Mouse (Mus musculus): ENCODE measurements at regions not wholly inside any gene's neighbourhood (a gene's known extent, or its start where the extent isn't known, plus 50 kb on each side); places are given as distances from the start of the nearest gene placed in this dataset.

DNA sequence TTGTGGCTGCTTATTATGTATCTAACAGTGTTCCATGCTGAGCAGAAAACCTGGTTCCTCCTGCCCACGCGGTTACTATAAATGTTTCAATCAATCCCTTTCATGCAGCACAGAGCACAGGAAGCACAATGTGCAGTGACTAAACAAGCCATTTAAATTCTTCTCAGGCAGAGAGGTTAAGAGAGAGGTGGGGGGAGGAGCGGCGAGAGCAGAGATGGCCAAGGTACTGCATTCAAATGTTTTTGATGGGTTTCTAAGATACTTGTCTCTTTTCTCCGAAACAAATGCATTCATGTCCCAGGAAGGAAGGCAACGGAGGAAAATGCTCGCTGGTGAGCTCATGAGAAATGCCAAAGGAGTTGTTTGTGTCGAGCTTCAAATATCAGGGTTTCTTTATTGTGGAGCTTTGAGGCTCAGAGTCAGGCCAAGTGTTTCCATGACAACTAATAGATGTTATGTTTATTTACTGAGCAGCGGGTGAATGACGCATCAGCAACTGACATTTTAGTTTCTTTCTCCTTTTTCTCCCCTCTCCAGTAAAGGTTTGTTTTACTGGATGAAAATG lies 122.8 kb upstream of the Npvf start:
- TF ChIP-seq POLR2A (IDR thresholded peaks at IDR 0.05; ENCODE audit: borderline replicate concordance, extremely low read depth, insufficient read depth, insufficient read length) = no peak
- 8% methylated on average over 10 of the region's 10 CpGs for WGBS
- Histone ChIP-seq H3K4me3 (replicated peaks; ENCODE audit: low read length) (no peak overlapping the region), H3K4me2 (replicated peaks; ENCODE audit: low read depth, low read length, severe bottlenecking) (peak overlapping the region; percentile 31), H3K9ac (ENCODE audit: low read depth, low read length, severe bottlenecking) (no peak overlapping the region), H3K9me3 (ENCODE audit: control insufficient read depth, low read length) (no peaks in the 10 kb centered on the region), H3K4me1 (ENCODE audit: control insufficient read depth, insufficient read depth, low read length) (peaks cover 21% of the 10 kb centered on the region), H3K27ac (replicated peaks; ENCODE audit: low read depth, low read length) (0 out of 2 replicates have a peak overlapping the region, but pooled peaks have one; percentile 35), H3K36me3 (ENCODE audit: control insufficient read depth, insufficient read depth, low read length) (no peaks in the 10 kb centered on the region), H3K27me3 (ENCODE audit: control insufficient read depth, insufficient read depth, low read length) (no peaks in the 10 kb centered on the region)
- DNase-seq (ENCODE audit: low spot score) (peak; percentile 62), ATAC-seq (ENCODE audit: low FRiP score, low read depth) (peak; percentile 42; the same call in 1 of the 2 replicates)

DNA sequence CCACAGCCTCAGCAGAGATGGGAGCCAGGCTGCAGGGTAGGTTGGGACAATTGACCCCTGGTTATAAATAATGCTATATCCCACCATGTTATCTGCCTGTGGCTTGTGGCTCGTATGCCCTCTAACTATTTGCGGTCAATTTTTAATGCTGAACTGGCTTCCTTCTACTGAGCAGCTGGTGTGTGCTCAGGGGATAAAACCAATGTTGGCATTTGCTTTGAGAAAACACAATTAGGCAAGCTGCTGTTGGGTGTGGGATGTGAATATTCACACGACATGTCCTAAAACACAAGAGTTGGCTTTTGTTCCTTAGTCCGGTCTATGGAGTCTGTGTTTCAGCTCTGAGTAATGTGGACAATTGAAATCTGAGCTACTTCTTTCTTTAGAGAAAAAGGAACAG lies 123.6 kb upstream of the Npvf start:
- H3K4me3 ChIP-seq (replicated peaks; ENCODE audit: low read length) = no peak overlapping the region
- 36% methylated on average over 4 of the region's 4 CpGs for WGBS
- no peaks in the 10 kb centered on the region for H3K27me3 ChIP-seq (ENCODE audit: control insufficient read depth, insufficient read depth, low read length)
- H3K9ac ChIP-seq (ENCODE audit: low read depth, low read length, severe bottlenecking) = no peak overlapping the region
- H3K4me2 ChIP-seq (replicated peaks; ENCODE audit: low read depth, low read length, severe bottlenecking) = no peak overlapping the region
- no peak for TF ChIP-seq POLR2A (IDR thresholded peaks at IDR 0.05; ENCODE audit: borderline replicate concordance, extremely low read depth, insufficient read depth, insufficient read length)
- ATAC-seq (ENCODE audit: low FRiP score, low read depth) = no peak
- no peaks in the 10 kb centered on the region for H3K36me3 ChIP-seq (ENCODE audit: control insufficient read depth, insufficient read depth, low read length)
- no peak overlapping the region for H3K27ac ChIP-seq (replicated peaks; ENCODE audit: low read depth, low read length)
- H3K9me3 ChIP-seq (ENCODE audit: control insufficient read depth, low read length) = no peaks in the 10 kb centered on the region
- DNase-seq (ENCODE audit: low spot score) = no peak
- peaks cover 24% of the 10 kb centered on the region for H3K4me1 ChIP-seq (ENCODE audit: control insufficient read depth, insufficient read depth, low read length)

DNA sequence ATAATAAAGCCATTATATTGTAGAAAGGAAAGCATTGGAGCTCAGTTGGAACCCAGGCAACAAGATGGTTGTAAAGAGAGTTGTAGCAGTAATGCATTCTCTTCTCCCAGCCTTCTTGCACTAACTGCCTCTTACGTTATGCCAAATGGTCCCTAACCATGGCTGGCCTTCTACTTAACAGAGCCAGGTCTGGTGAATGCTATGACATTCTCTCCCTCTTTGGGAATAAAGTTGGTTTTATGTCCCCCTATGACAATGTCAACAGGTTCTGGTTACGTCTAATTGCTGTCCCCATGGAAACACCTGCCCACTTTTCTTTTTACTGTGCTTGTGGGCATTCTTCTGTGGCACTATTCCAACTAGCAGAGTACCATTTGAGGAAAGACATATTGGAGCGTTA lies 126.4 kb upstream of the Npvf start:
- TF ChIP-seq POLR2A (IDR thresholded peaks at IDR 0.05; ENCODE audit: borderline replicate concordance, extremely low read depth, insufficient read depth, insufficient read length) = no peak
- no peak overlapping the region for H3K4me3 ChIP-seq (replicated peaks; ENCODE audit: low read length)
- peak; percentile 68; the same call in 1 of the 2 replicates for ATAC-seq (ENCODE audit: low FRiP score, low read depth)
- no peak overlapping the region for H3K27ac ChIP-seq (replicated peaks; ENCODE audit: low read depth, low read length)
- DNase-seq (ENCODE audit: low spot score) = no peak
- H3K9me3 ChIP-seq (ENCODE audit: control insufficient read depth, low read length) = no peaks in the 10 kb centered on the region
- H3K4me1 ChIP-seq (ENCODE audit: control insufficient read depth, insufficient read depth, low read length) = peaks cover 24% of the 10 kb centered on the region
- H3K27me3 ChIP-seq (ENCODE audit: control insufficient read depth, insufficient read depth, low read length) = no peaks in the 10 kb centered on the region; the same call in 1 of the 2 replicates
- no peaks in the 10 kb centered on the region for H3K36me3 ChIP-seq (ENCODE audit: control insufficient read depth, insufficient read depth, low read length)
- 56% methylated on average over 3 of the region's 3 CpGs for WGBS
- H3K9ac ChIP-seq (ENCODE audit: low read depth, low read length, severe bottlenecking) = no peak overlapping the region
- no peak overlapping the region for H3K4me2 ChIP-seq (replicated peaks; ENCODE audit: low read depth, low read length, severe bottlenecking)

DNA sequence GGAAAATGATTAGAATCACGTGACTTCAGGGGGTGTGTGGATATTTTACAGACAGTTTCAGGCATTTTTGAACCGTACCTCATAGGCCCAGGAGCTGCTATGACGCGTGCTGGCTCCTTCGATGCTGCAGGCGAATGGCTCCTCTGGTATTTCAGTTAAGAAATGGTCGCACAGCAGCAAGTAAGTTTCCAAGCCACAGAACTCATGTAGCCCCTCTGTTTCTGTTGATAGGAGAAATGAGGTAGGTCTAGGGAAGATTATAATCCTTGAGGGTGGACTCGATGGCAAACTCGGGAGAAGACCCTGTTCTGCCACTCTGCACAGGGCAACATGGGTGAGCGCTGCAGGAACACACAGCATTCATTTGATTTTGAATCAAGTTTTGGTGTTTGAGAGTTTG lies 127.0 kb upstream of the Npvf start:
- Histone ChIP-seq H3K9ac (ENCODE audit: low read depth, low read length, severe bottlenecking) (no peak overlapping the region), H3K27ac (replicated peaks; ENCODE audit: low read depth, low read length) (0 out of 2 replicates have a peak overlapping the region, but pooled peaks have one; percentile 26), H3K9me3 (ENCODE audit: control insufficient read depth, low read length) (no peaks in the 10 kb centered on the region), H3K27me3 (ENCODE audit: control insufficient read depth, insufficient read depth, low read length) (no peaks in the 10 kb centered on the region; the same call in 1 of the 2 replicates), H3K4me1 (ENCODE audit: control insufficient read depth, insufficient read depth, low read length) (peaks cover 24% of the 10 kb centered on the region), H3K4me2 (replicated peaks; ENCODE audit: low read depth, low read length, severe bottlenecking) (no peak overlapping the region), H3K36me3 (ENCODE audit: control insufficient read depth, insufficient read depth, low read length) (no peaks in the 10 kb centered on the region), H3K4me3 (replicated peaks; ENCODE audit: low read length) (no peak overlapping the region)
- no peak for ATAC-seq (ENCODE audit: low FRiP score, low read depth)
- WGBS = 60% methylated on average over 10 of the region's 10 CpGs
- TF ChIP-seq POLR2A (IDR thresholded peaks at IDR 0.05; ENCODE audit: borderline replicate concordance, extremely low read depth, insufficient read depth, insufficient read length) = no peak
- peak; percentile 15 for DNase-seq (ENCODE audit: low spot score)

DNA sequence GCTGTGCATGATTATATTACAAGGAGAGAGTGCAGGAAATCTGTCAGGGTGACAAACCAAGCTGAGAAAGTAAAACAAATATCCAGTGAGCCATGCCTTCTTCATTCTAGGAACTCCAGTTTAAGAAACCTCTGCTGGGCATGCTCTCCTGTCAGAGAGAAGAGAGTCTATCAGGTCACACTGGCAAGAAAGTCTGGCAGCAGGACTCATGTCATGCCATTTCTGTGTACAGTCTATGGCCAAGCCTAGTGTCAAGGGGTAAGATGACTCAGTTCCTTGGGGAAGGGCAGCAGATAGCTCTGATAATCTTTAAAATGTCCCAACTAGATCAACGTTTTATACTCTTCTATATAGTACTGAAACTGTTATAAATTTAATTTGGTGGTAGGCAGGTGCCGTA lies 128.0 kb upstream of the Npvf start:
- DNase-seq (ENCODE audit: low spot score) = no peak
- 76% methylated on average over 2 of the region's 2 CpGs for WGBS
- no peak overlapping the region for H3K9ac ChIP-seq (ENCODE audit: low read depth, low read length, severe bottlenecking)

More for the DNA sequence above, 128.0 kb upstream of the Npvf start:
- H3K4me1 ChIP-seq (ENCODE audit: control insufficient read depth, insufficient read depth, low read length) = peaks cover 17% of the 10 kb centered on the region
- ATAC-seq (ENCODE audit: low FRiP score, low read depth) = no peak
- H3K9me3 ChIP-seq (ENCODE audit: control insufficient read depth, low read length) = no peaks in the 10 kb centered on the region
- TF ChIP-seq POLR2A (IDR thresholded peaks at IDR 0.05; ENCODE audit: borderline replicate concordance, extremely low read depth, insufficient read depth, insufficient read length) = no peak
- no peak overlapping the region for H3K4me3 ChIP-seq (replicated peaks; ENCODE audit: low read length)
- H3K27ac ChIP-seq (replicated peaks; ENCODE audit: low read depth, low read length) = no peak overlapping the region
- no peaks in the 10 kb centered on the region for H3K36me3 ChIP-seq (ENCODE audit: control insufficient read depth, insufficient read depth, low read length)
- H3K4me2 ChIP-seq (replicated peaks; ENCODE audit: low read depth, low read length, severe bottlenecking) = no peak overlapping the region
- H3K27me3 ChIP-seq (ENCODE audit: control insufficient read depth, insufficient read depth, low read length) = no peaks in the 10 kb centered on the region; the same call in 1 of the 2 replicates

Data from limb, embryonic 14.5 days (tissue).